Mouse (Mus musculus): ENCODE results near the gene Cacna1s. TPM values are rescaled to one million over a fixed set of nuclear protein-coding genes. Genes with fewer than 3 reads are reported as not detected.

Gene Cacna1s
- polyA plus RNA-seq, 1 experiment from 2014 or later, result 0.10 TPM

DNA sequence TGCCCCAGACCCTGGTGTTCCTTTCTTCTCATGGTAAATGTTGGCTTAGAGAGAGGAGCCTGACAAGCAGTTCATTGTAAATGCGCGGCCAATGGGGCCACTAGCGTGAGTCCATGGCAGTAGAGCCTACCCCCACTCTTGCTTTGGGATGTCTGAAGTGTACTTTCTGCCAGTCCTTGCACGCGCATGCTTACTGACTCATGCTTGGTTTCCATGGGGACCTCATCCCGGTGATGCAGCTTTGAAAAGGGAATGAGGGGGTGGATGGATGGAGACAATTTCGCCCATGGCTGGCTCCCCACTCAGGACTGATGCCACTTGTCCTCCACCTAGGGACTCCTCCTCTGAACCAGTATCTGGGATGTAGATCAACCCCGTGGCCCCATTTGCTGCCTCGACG is 91.0 kb downstream of the Cacna1s start:
- Histone ChIP-seq H3K4me2 (no peak overlapping the region), H3K9ac (no peak overlapping the region), H3K36me3 (no peaks in the 10 kb centered on the region), H3K9me3 (no peaks in the 10 kb centered on the region), H3K4me3 (no peak overlapping the region), H3K27me3 (no peaks in the 10 kb centered on the region), H3K4me1 (peaks cover 39% of the 10 kb centered on the region), H3K27ac (no peak overlapping the region)
- whole genome bisulfite sequencing, result 91% methylated on average over 10 of the region's 10 CpGs
- no peak for ATAC-seq (ENCODE audit: borderline replicate concordance, extremely low read depth, low FRiP score, low TSS enrichment)

DNA sequence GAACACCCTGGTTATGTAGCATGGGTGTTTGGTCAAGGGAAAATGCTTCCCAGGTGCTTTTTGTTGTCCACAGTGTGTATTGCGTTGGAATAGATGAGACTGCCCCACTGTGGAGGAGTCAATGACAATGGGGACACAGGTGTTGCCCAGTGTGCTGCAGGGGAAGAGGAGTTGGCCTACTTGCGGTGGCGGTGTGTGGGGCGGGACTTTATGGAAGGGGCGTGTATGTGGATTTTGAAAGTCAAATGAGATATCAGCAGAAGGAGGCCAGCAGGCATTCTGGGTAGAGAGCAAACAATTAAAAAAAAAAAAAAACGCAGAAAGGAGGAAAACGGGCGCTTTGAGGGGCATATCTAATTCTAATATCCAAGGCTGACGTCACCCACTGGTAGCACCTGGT is 97.2 kb downstream of the Cacna1s start:
- ATAC-seq (ENCODE audit: borderline replicate concordance, extremely low read depth, low FRiP score, low TSS enrichment), result no peak
- Histone ChIP-seq H3K27ac (no peak overlapping the region), H3K9me3 (no peaks in the 10 kb centered on the region), H3K36me3 (no peaks in the 10 kb centered on the region), H3K4me1 (no peaks in the 10 kb centered on the region), H3K4me3 (no peak overlapping the region), H3K4me2 (no peak overlapping the region), H3K9ac (no peak overlapping the region), H3K27me3 (no peaks in the 10 kb centered on the region)
- WGBS, result 90% methylated on average over 9 of the region's 9 CpGs

DNA sequence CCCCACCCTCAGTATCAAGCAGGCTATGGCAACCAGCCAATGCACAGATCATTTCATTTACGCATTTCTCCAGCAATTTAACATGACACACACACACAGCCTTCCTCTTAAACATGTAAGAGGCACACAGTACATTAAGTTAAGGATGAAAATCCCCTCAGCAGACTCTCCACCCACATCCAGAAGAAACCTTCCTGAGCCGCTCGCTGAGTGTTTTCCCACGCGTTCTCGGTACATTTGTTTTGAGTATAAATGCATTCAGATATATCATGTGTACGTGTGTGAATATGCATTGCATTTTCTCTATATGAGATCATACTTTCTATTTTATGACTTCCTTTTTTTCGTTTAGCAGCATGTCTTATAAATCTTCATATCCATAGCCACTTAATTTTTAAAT is 98.8 kb downstream of the Cacna1s start:
- Histone ChIP-seq H3K9me3 (no peaks in the 10 kb centered on the region), H3K4me2 (no peak overlapping the region), H3K4me1 (no peaks in the 10 kb centered on the region), H3K9ac (no peak overlapping the region), H3K27ac (no peak overlapping the region), H3K27me3 (no peaks in the 10 kb centered on the region), H3K4me3 (no peak overlapping the region), H3K36me3 (0 out of 2 replicates have a peak, but pooled peaks cover 3% of the 10 kb centered on the region)
- WGBS, result 77% methylated on average over 8 of the region's 8 CpGs
- ATAC-seq (ENCODE audit: borderline replicate concordance, extremely low read depth, low FRiP score, low TSS enrichment), result no peak

DNA sequence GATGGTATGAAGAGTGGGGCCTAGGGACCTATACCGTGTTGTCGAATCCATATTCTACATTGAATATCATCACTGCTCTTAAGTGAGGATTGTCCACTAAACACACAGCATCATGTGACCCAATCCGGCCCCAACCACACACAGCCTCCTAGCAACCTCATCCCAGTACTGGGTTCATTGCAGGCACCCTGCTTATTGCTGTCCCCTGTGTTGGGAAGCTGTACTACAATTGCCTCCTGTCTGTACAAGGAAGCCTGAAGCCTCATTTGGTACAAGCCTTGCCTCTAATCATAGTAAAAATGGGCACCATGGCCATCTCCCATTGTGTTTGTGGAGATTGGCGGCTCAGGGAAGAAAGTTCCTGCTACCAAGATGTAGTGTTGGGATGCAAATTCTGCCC is 103.8 kb downstream of the Cacna1s start:
- H3K27me3 ChIP-seq, result no peaks in the 10 kb centered on the region
- H3K9me3 ChIP-seq, result no peaks in the 10 kb centered on the region
- no peak overlapping the region for H3K4me2 ChIP-seq
- WGBS, result 91% methylated on average over 4 of the region's 4 CpGs
- H3K36me3 ChIP-seq, result 0 out of 2 replicates have a peak, but pooled peaks cover 3% of the 10 kb centered on the region
- no peak overlapping the region for H3K27ac ChIP-seq
- no peak for ATAC-seq (ENCODE audit: borderline replicate concordance, extremely low read depth, low FRiP score, low TSS enrichment)
- H3K4me3 ChIP-seq, result no peak overlapping the region
- no peak overlapping the region for H3K9ac ChIP-seq
- H3K4me1 ChIP-seq, result no peaks in the 10 kb centered on the region

DNA sequence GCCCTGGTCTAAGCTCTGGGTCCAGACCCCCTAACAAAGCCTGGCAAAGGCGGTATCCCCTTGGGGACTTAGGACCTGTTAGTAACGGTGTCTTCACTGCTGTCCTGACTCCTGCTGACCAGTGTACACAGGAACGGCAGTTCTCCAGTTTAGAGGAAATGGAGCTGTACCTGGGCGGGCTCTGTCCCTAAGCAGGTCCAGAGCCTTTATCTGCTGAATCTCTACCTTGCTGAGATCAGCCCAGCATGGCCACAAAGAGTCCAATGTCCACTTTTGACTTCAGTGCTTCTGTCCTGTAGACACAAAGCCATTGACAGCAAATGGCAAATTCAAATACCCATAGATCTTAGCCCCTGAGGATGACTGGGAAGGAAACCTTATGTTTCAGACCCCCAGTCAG is 104.4 kb downstream of the Cacna1s start:
- ATAC-seq (ENCODE audit: borderline replicate concordance, extremely low read depth, low FRiP score, low TSS enrichment), result no peak
- Histone ChIP-seq H3K9me3 (no peaks in the 10 kb centered on the region), H3K36me3 (0 out of 2 replicates have a peak, but pooled peaks cover 3% of the 10 kb centered on the region), H3K9ac (no peak overlapping the region), H3K4me3 (no peak overlapping the region), H3K27ac (no peak overlapping the region), H3K27me3 (no peaks in the 10 kb centered on the region), H3K4me2 (no peak overlapping the region), H3K4me1 (no peaks in the 10 kb centered on the region)
- WGBS, result 90% methylated on average over 4 of the region's 4 CpGs

DNA sequence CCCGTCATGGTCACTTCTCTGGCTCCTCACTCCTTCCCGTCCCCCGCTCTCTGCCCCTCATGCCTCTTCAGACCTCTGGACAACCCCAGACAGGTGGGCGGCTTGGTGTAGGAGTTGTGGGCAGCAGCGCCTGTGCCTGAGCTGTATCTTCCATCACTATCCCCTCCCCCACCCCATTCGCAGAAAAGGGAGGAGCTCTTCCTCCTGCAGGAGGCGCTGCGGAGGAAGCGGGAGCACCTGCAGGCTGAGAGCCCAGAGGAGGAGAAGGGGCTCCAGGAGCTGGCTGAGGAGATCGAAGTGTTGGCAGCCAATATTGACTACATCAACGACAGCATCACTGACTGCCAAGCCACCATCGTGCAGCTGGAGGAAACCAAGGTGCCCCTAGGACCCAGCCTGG is 107.3 kb downstream of the Cacna1s start:
- no peak overlapping the region for H3K9ac ChIP-seq
- H3K4me1 ChIP-seq, result no peaks in the 10 kb centered on the region
- no peak for ATAC-seq (ENCODE audit: borderline replicate concordance, extremely low read depth, low FRiP score, low TSS enrichment)
- H3K4me2 ChIP-seq, result no peak overlapping the region
- no peak overlapping the region for H3K4me3 ChIP-seq
- H3K9me3 ChIP-seq, result no peaks in the 10 kb centered on the region
- no peak overlapping the region for H3K27ac ChIP-seq
- H3K27me3 ChIP-seq, result no peaks in the 10 kb centered on the region
- 46% methylated on average over 12 of the region's 12 CpGs for WGBS
- peaks cover 3% of the 10 kb centered on the region for H3K36me3 ChIP-seq

DNA sequence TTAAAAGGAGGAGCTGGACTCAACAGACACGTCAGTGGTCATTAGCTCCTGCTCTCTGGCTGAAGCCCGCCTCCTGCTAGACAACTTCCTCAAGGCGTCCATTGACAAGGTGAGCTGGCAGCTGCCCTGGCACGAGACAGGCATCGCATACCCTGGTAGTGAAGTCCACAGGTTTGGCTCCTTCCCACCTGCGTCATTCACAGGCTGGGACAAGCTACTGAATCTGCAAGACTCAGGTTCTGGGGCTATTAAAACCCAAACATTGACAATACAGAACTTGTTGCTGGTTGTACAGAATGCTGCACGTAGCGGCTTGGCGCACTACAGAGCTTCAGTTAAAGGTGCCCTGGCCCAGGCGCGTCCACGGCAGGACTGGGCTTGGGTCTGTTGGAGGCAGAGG is 107.7 kb downstream of the Cacna1s start:
- H3K4me1 ChIP-seq, result no peaks in the 10 kb centered on the region
- no peak overlapping the region for H3K27ac ChIP-seq
- H3K9me3 ChIP-seq, result no peaks in the 10 kb centered on the region
- no peaks in the 10 kb centered on the region for H3K27me3 ChIP-seq
- 84% methylated on average over 12 of the region's 12 CpGs for WGBS
- H3K4me2 ChIP-seq, result no peak overlapping the region
- no peak for ATAC-seq (ENCODE audit: borderline replicate concordance, extremely low read depth, low FRiP score, low TSS enrichment)
- no peak overlapping the region for H3K4me3 ChIP-seq
- peaks cover 3% of the 10 kb centered on the region for H3K36me3 ChIP-seq
- no peak overlapping the region for H3K9ac ChIP-seq

DNA sequence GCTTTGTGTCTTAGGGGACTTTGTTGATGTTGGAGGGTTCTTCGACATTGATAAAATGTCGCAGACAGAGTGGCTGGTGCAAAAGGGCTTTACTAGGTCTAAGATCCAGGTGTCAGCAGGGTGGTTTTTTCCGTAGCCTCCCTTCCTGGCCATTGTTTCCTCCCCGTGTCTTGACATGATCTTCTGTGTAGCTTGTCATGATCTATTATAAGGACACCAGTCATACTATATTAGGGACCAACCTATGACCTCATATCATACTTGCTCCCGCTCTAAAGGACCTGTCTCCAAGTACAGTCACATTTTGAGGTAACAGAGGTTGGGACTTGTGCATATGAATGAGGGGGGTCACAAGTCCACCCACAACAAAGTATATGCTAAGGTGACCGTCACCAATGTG is 108.4 kb downstream of the Cacna1s start:
- no peak for ATAC-seq (ENCODE audit: borderline replicate concordance, extremely low read depth, low FRiP score, low TSS enrichment)
- no peak overlapping the region for H3K27ac ChIP-seq
- H3K4me1 ChIP-seq, result no peaks in the 10 kb centered on the region
- no peaks in the 10 kb centered on the region for H3K9me3 ChIP-seq
- WGBS, result 86% methylated on average over 6 of the region's 6 CpGs
- no peak overlapping the region for H3K4me2 ChIP-seq
- no peak overlapping the region for H3K9ac ChIP-seq
- no peak overlapping the region for H3K4me3 ChIP-seq
- H3K36me3 ChIP-seq, result peaks cover 2% of the 10 kb centered on the region
- no peaks in the 10 kb centered on the region for H3K27me3 ChIP-seq

DNA sequence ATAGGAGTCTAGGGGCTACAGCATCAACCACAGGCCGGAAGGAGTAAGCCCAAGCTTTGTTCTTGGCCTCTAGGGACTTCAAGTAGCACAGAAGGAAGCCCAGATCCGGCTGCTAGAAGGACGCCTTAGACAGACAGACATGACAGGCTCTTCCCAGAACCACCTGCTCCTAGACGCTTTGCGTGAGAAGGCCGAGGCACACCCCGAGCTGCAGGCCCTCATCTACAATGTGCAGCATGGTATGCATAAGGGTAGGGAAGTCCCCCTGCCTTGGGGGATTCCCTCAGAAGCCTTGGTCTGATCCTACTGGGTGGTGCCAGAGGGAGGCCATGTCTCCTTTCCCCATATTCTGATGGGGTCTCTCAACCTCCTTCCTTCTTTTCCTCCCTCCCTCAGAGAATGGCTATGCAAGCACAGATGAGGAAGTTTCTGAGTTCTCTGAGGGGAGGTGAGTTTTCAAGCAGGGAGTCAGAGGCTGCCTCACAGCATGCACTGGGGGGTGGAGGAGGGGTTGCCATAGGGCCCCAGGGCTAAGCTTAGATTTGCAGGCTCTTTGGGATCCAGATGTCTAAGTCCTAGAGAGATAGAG is 108.9 kb downstream of the Cacna1s start:
- Histone ChIP-seq H3K9ac (no peak overlapping the region), H3K9me3 (no peaks in the 10 kb centered on the region), H3K36me3 (no peaks in the 10 kb centered on the region; the same call in none of the 2 replicates), H3K27me3 (no peaks in the 10 kb centered on the region), H3K4me2 (no peak overlapping the region), H3K4me1 (no peaks in the 10 kb centered on the region), H3K27ac (no peak overlapping the region), H3K4me3 (no peak overlapping the region)
- WGBS, result 87% methylated on average over 7 of the region's 7 CpGs
- ATAC-seq (ENCODE audit: borderline replicate concordance, extremely low read depth, low FRiP score, low TSS enrichment), result no peak

DNA sequence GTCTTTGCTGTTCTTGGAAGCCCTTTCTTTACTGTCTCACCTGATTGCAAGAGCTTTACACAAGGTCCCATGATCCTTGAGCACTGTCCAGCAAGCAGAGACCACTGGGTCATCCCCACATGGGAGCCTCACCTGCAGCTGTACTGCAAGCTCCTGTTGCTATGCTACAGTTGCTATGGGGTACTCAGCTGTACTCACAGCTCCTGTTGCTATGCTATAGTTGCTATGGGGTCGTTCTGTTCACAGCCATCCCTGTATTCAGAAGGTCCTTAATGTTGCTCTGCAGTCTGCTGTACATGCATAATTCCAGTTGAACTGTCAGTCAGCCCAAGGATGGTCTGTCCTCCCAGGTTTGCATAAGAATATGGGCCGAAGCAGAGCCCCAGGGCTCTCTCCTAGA is 112.9 kb downstream of the Cacna1s start:
- 63% methylated on average over 2 of the region's 2 CpGs for WGBS
- no peaks in the 10 kb centered on the region for H3K4me1 ChIP-seq
- ATAC-seq (ENCODE audit: borderline replicate concordance, extremely low read depth, low FRiP score, low TSS enrichment), result no peak
- no peaks in the 10 kb centered on the region for H3K9me3 ChIP-seq
- H3K9ac ChIP-seq, result no peak overlapping the region
- H3K4me2 ChIP-seq, result no peak overlapping the region
- H3K36me3 ChIP-seq, result no peaks in the 10 kb centered on the region; the same call in none of the 2 replicates
- no peak overlapping the region for H3K4me3 ChIP-seq
- no peak overlapping the region for H3K27ac ChIP-seq
- no peaks in the 10 kb centered on the region for H3K27me3 ChIP-seq

DNA sequence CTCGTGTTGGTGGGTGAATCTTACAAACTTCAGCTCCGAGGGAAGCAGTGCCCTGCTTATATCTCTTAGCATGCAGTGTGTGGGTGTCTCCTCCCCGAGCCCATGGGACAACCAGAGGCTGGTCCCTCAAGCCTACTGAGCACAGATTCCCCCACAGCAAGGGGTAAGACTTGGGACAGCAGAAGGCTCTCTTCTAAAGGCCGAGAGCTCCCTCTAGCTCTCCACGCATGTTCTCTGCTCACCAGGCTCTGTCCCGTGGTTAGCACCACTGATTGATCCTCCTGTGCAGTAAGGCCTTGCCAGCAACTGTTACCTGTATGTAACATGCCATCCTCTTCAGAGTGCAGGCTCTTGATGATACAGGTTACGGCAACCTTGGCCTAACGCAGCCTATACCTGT is 115.1 kb downstream of the Cacna1s start:
- H3K27me3 ChIP-seq, result no peaks in the 10 kb centered on the region
- H3K9me3 ChIP-seq, result no peaks in the 10 kb centered on the region
- no peaks in the 10 kb centered on the region for H3K4me1 ChIP-seq
- WGBS, result 61% methylated on average over 8 of the region's 8 CpGs
- no peak overlapping the region for H3K27ac ChIP-seq
- peaks cover 3% of the 10 kb centered on the region for H3K36me3 ChIP-seq
- H3K4me3 ChIP-seq, result no peak overlapping the region
- no peak overlapping the region for H3K4me2 ChIP-seq
- ATAC-seq (ENCODE audit: borderline replicate concordance, extremely low read depth, low FRiP score, low TSS enrichment), result no peak
- no peak overlapping the region for H3K9ac ChIP-seq
